23 mouse cellular contexts compared by ENCODE assay signal in genomic region chr3:79225888-79226287, GRCm38 (mm10).
A peak's percentile ranks its signal among the peaks of the same experiment; 100 is the strongest.
DNase-seq lines count a peak whose midpoint lies in the region; ATAC-seq lines count a peak whose summit lies in the region.
"Had no signal": no experiment of that assay in that cellular context is flagged by ENCODE, and none has a peak within 500 bp of the region (broad histone marks: within the 10 kb centered on the region; RNA-seq: fewer than 3 reads in every experiment).

No protein-coding gene starts in this region.

- H3K36me3 ChIP-seq in forebrain, embryonic 13.5 days (ENCODE audit: poor library complexity, severe bottlenecking) = no peaks in the 10 kb centered on the region
- H3K36me3 ChIP-seq in forebrain, embryonic 10.5 days (replicated peaks) = no peaks in the 10 kb centered on the region
- H3K36me3 ChIP-seq in heart, embryonic 10.5 days = no peaks in the 10 kb centered on the region
- H3K36me3 ChIP-seq: embryonic facial prominence, embryonic 12.5 days; G1E; hindbrain, embryonic 13.5 days; intestine, embryonic 15.5 days; liver, embryonic 13.5 days; midbrain, embryonic 12.5 days had no signal

- no peak overlapping the region for H3K4me3 ChIP-seq in forebrain, embryonic 13.5 days
- H3K4me3 ChIP-seq in forebrain, embryonic 10.5 days = no peak overlapping the region
- H3K4me3 ChIP-seq in heart, embryonic 10.5 days = no peak overlapping the region
- H3K4me3 ChIP-seq: embryonic facial prominence, embryonic 12.5 days; hindbrain, embryonic 13.5 days; intestine, embryonic 15.5 days; liver, embryonic 13.5 days; midbrain, embryonic 12.5 days had no signal

- no peak for ATAC-seq in forebrain, embryonic 13.5 days
- ATAC-seq in inflammation-experienced regulatory T-cells, adult 6 months = no peak
- ATAC-seq: intestine, embryonic 15.5 days had no signal

- WGBS in forebrain, embryonic 13.5 days = 75% methylated on average over 6 of the region's 6 CpGs
- 91% methylated on average over 6 of the region's 6 CpGs for WGBS in forebrain, embryonic 10.5 days
- 81% methylated on average over 6 of the region's 6 CpGs for WGBS in heart, embryonic 10.5 days

- H3K4me2 ChIP-seq in forebrain, embryonic 13.5 days = no peak overlapping the region
- H3K4me2 ChIP-seq: embryonic facial prominence, embryonic 12.5 days; hindbrain, embryonic 13.5 days; intestine, embryonic 15.5 days; liver, embryonic 13.5 days; midbrain, embryonic 12.5 days had no signal

- no peaks in the 10 kb centered on the region for H3K27me3 ChIP-seq in forebrain, embryonic 13.5 days
- no peaks in the 10 kb centered on the region for H3K27me3 ChIP-seq in forebrain, embryonic 10.5 days (ENCODE audit: poor library complexity, severe bottlenecking)
- H3K27me3 ChIP-seq in heart, embryonic 10.5 days (ENCODE audit: insufficient read depth, poor library complexity, severe bottlenecking) = no peaks in the 10 kb centered on the region
- H3K27me3 ChIP-seq: CH12.LX; embryonic facial prominence, embryonic 12.5 days; hindbrain, embryonic 13.5 days; intestine, embryonic 15.5 days had no signal

- no peak overlapping the region for H3K9ac ChIP-seq in forebrain, embryonic 13.5 days
- H3K9ac ChIP-seq: embryonic facial prominence, embryonic 12.5 days; hindbrain, embryonic 13.5 days; intestine, embryonic 15.5 days; liver, embryonic 13.5 days; midbrain, embryonic 12.5 days had no signal

- H3K4me1 ChIP-seq in forebrain, embryonic 13.5 days = peaks cover 18% of the 10 kb centered on the region
- H3K4me1 ChIP-seq in forebrain, embryonic 10.5 days = peaks cover 28% of the 10 kb centered on the region
- 0 out of 2 replicates have a peak, but pooled peaks cover 14% of the 10 kb centered on the region for H3K4me1 ChIP-seq in heart, embryonic 10.5 days

- no peak for DNase-seq in forebrain, embryonic 10.5 days (ENCODE audit: extremely low spot score, low spot score)
- peak; percentile 30 for DNase-seq in heart, embryonic 10.5 days (ENCODE audit: low spot score)
- no peak for DNase-seq in heart, adult 9 months (ENCODE audit: low spot score in 2 of 2)
- DNase-seq in thymus, postnatal 14 days = peak; percentile 26
- no peak for DNase-seq in thymus, postnatal 25 days
- DNase-seq in spleen, postnatal 10 days (ENCODE audit: low spot score in 2 of 2) = no peak
- DNase-seq: adrenal gland, adult 8-10 months; cerebellum, adult 18-20 months; cerebellum, postnatal 14 days; heart, postnatal 36 days; kidney, postnatal 25 days; liver, embryonic 13.5 days; lung, adult 2 months; right cerebral cortex, postnatal 14 days; spleen, adult 18-20 months had no signal

- no peaks in the 10 kb centered on the region for H3K9me3 ChIP-seq in forebrain, embryonic 13.5 days (replicated peaks)
- no peaks in the 10 kb centered on the region for H3K9me3 ChIP-seq in forebrain, embryonic 10.5 days
- no peaks in the 10 kb centered on the region for H3K9me3 ChIP-seq in heart, embryonic 10.5 days
- H3K9me3 ChIP-seq: embryonic facial prominence, embryonic 12.5 days; G1E; hindbrain, embryonic 13.5 days; intestine, embryonic 15.5 days; liver, embryonic 13.5 days; midbrain, embryonic 12.5 days had no signal

- H3K27ac ChIP-seq in forebrain, embryonic 13.5 days = 0 out of 2 replicates have a peak overlapping the region, but pooled peaks have one; percentile 19
- H3K27ac ChIP-seq in forebrain, embryonic 10.5 days = no peak overlapping the region
- H3K27ac ChIP-seq in heart, embryonic 10.5 days = no peak overlapping the region
- H3K27ac ChIP-seq: embryonic facial prominence, embryonic 12.5 days; hindbrain, embryonic 13.5 days; intestine, embryonic 15.5 days; liver, embryonic 13.5 days; midbrain, embryonic 12.5 days had no signal

Comparison
In these comparisons a context has a peak if more than half of its experiments do, and no peak if none do; other contexts are left out.
1. DNase-seq: peak in heart, embryonic 10.5 days (single experiment) and thymus, postnatal 14 days (single experiment); none in forebrain, embryonic 10.5 days (single experiment), heart, adult 9 months (0 of 2), thymus, postnatal 25 days (single experiment) and spleen, postnatal 10 days (0 of 2).